In genomic region chr10:24463873-24464272, GRCm38 (mm10) we compare ENCODE assay signal across 21 mouse cellular contexts.
DNase-seq lines count a peak whose midpoint lies in the region; ATAC-seq and TF ChIP-seq lines count a peak whose summit lies in the region.
"Had no signal": no experiment of that assay in that cellular context is flagged by ENCODE, and none has a peak within 500 bp of the region (broad histone marks: within the 10 kb centered on the region; RNA-seq: fewer than 3 reads in every experiment).

No protein-coding gene starts in this region.

- TF ChIP-seq CTCF in intestine, postnatal 0 days (IDR thresholded peaks at IDR 0.05; ENCODE audit: low read depth) = no peak
- no peak for TF ChIP-seq CTCF in liver, adult 2 months (IDR thresholded peaks at IDR 0.05; ENCODE audit: low read depth, low read length)

- no peaks in the 10 kb centered on the region for H3K4me1 ChIP-seq in intestine, embryonic 15.5 days (replicated peaks)
- H3K4me1 ChIP-seq in intestine, postnatal 0 days (replicated peaks; ENCODE audit: control insufficient read depth, insufficient read depth, low read length) = peaks cover 4% of the 10 kb centered on the region; the same call in 1 of the 2 replicates
- H3K4me1 ChIP-seq in liver, adult 2 months (ENCODE audit: control insufficient read depth, insufficient read depth, low read length) = peaks cover 7% of the 10 kb centered on the region
- H3K4me1 ChIP-seq in liver, embryonic 11.5 days (replicated peaks; ENCODE audit: control insufficient read depth, insufficient read depth, low read length) = no peaks in the 10 kb centered on the region
- H3K4me1 ChIP-seq in intestine, embryonic 16.5 days (ENCODE audit: control insufficient read depth, insufficient read depth, low read length) = peaks cover 7% of the 10 kb centered on the region

- DNase-seq in liver, adult 2 months (ENCODE audit: extremely low read depth, low read depth, low spot score) = peak; percentile 86
- no peak for DNase-seq in liver, embryonic 11.5 days (ENCODE audit: low spot score)
- no peak for DNase-seq in frontal cortex, postnatal 36 days (ENCODE audit: low spot score in 2 of 2)
- DNase-seq: adrenal gland, adult 2 months; adrenal gland, adult 8-10 months; adrenal gland, postnatal 10 days; adrenal gland, postnatal 14 days; adrenal gland, postnatal 25 days; adrenal gland, postnatal 36 days; B cell, adult 2 months; cerebellum, adult 11 months; cerebellum, adult 11-12 months; cerebellum, adult 18-20 months had no signal

- no peak overlapping the region for H3K27ac ChIP-seq in intestine, embryonic 15.5 days
- no peak overlapping the region for H3K27ac ChIP-seq in intestine, postnatal 0 days (ENCODE audit: low read depth, low read length)
- peak overlapping the region; percentile 26 for H3K27ac ChIP-seq in liver, adult 2 months (replicated peaks; ENCODE audit: insufficient read depth, low read depth, low read length)
- H3K27ac ChIP-seq in liver, embryonic 11.5 days (ENCODE audit: low read depth, low read length) = no peak overlapping the region
- no peak overlapping the region for H3K27ac ChIP-seq in intestine, embryonic 16.5 days (ENCODE audit: low read length)

- TF ChIP-seq POLR2A in liver, adult 2 months (IDR thresholded peaks at IDR 0.05; ENCODE audit: extremely low read depth, insufficient read depth, low read length) = no peak

- H3K9ac ChIP-seq in intestine, embryonic 15.5 days = no peak overlapping the region
- no peak overlapping the region for H3K9ac ChIP-seq in intestine, postnatal 0 days (ENCODE audit: low read depth, low read length)
- no peak overlapping the region for H3K9ac ChIP-seq in liver, adult 2 months (ENCODE audit: low read depth, low read length)
- no peak overlapping the region for H3K9ac ChIP-seq in liver, embryonic 11.5 days (ENCODE audit: low read depth, low read length)
- H3K9ac ChIP-seq in intestine, embryonic 16.5 days (ENCODE audit: low read depth, low read length) = no peak overlapping the region

- WGBS in intestine, embryonic 15.5 days = 86% methylated on average over 1 of the region's 1 CpGs
- 84% methylated on average over 1 of the region's 1 CpGs for WGBS in intestine, postnatal 0 days
- 88% methylated on average over 1 of the region's 1 CpGs for WGBS in liver, adult 2 months
- WGBS in liver, embryonic 11.5 days = 95% methylated on average over 1 of the region's 1 CpGs
- WGBS in intestine, embryonic 16.5 days = 85% methylated on average over 1 of the region's 1 CpGs

- H3K9me3 ChIP-seq in intestine, embryonic 15.5 days = no peaks in the 10 kb centered on the region
- no peaks in the 10 kb centered on the region for H3K9me3 ChIP-seq in intestine, postnatal 0 days (ENCODE audit: control insufficient read depth)
- H3K9me3 ChIP-seq in liver, embryonic 11.5 days (ENCODE audit: control insufficient read depth, low read length) = no peaks in the 10 kb centered on the region
- no peaks in the 10 kb centered on the region for H3K9me3 ChIP-seq in intestine, embryonic 16.5 days (ENCODE audit: control insufficient read depth, low read length)
- H3K9me3 ChIP-seq: G1E had no signal

- ATAC-seq in intestine, embryonic 15.5 days = peak; percentile 51
- ATAC-seq in intestine, postnatal 0 days = no peak
- ATAC-seq in liver, embryonic 11.5 days (replicated peaks; ENCODE audit: low FRiP score) = no peak
- peak; percentile 53; the same call in 1 of the 2 replicates for ATAC-seq in intestine, embryonic 16.5 days
- ATAC-seq: activated CD4-positive, CD25-positive, alpha-beta regulatory T cell, adult 4 months; CD4-positive, CD25-positive, alpha-beta regulatory T cell, adult 4 months had no signal

- no peaks in the 10 kb centered on the region for H3K27me3 ChIP-seq in intestine, embryonic 15.5 days (replicated peaks)
- H3K27me3 ChIP-seq in intestine, postnatal 0 days (replicated peaks; ENCODE audit: control insufficient read depth, insufficient read depth, low read length) = no peaks in the 10 kb centered on the region
- H3K27me3 ChIP-seq in liver, adult 2 months (ENCODE audit: control insufficient read depth, insufficient read depth, low read length) = no peaks in the 10 kb centered on the region
- no peaks in the 10 kb centered on the region for H3K27me3 ChIP-seq in liver, embryonic 11.5 days (replicated peaks; ENCODE audit: control insufficient read depth, insufficient read depth, low read length)
- H3K27me3 ChIP-seq in intestine, embryonic 16.5 days (replicated peaks; ENCODE audit: control insufficient read depth, insufficient read depth, low read length) = no peaks in the 10 kb centered on the region
- H3K27me3 ChIP-seq: CH12.LX, Patski had no signal

- no peaks in the 10 kb centered on the region for H3K36me3 ChIP-seq in intestine, embryonic 15.5 days
- H3K36me3 ChIP-seq in intestine, postnatal 0 days (ENCODE audit: control insufficient read depth, insufficient read depth) = no peaks in the 10 kb centered on the region
- H3K36me3 ChIP-seq in liver, adult 2 months (ENCODE audit: control insufficient read depth, insufficient read depth, low read length) = no peaks in the 10 kb centered on the region
- no peaks in the 10 kb centered on the region for H3K36me3 ChIP-seq in liver, embryonic 11.5 days (ENCODE audit: control insufficient read depth, insufficient read depth, low read length)
- no peaks in the 10 kb centered on the region for H3K36me3 ChIP-seq in intestine, embryonic 16.5 days (ENCODE audit: control insufficient read depth, insufficient read depth, low read length)
- H3K36me3 ChIP-seq: G1E had no signal

- no peak overlapping the region for H3K4me2 ChIP-seq in intestine, embryonic 15.5 days (replicated peaks)
- no peak overlapping the region for H3K4me2 ChIP-seq in intestine, postnatal 0 days (replicated peaks; ENCODE audit: low read depth)
- H3K4me2 ChIP-seq in liver, embryonic 11.5 days = no peak overlapping the region
- H3K4me2 ChIP-seq in intestine, embryonic 16.5 days (ENCODE audit: low read depth, low read length) = no peak overlapping the region

- no peaks in the 10 kb centered on the region for H3K79me2 ChIP-seq in liver, adult 2 months (ENCODE audit: control insufficient read depth, insufficient read depth, low read length)

- no peak overlapping the region for H3K4me3 ChIP-seq in intestine, embryonic 15.5 days (replicated peaks)
- no peak overlapping the region for H3K4me3 ChIP-seq in intestine, postnatal 0 days (ENCODE audit: low read depth, low read length)
- H3K4me3 ChIP-seq in liver, adult 2 months (ENCODE audit: insufficient read depth, low read depth, low read length) = no peak overlapping the region
- no peak overlapping the region for H3K4me3 ChIP-seq in liver, embryonic 11.5 days (ENCODE audit: low read depth, low read length)
- no peak overlapping the region for H3K4me3 ChIP-seq in intestine, embryonic 16.5 days (ENCODE audit: low read length)

Comparison
In these comparisons a context has a peak if more than half of its experiments do, and no peak if none do; other contexts are left out.
1. ATAC-seq: peak in intestine, embryonic 15.5 days (single experiment) and intestine, embryonic 16.5 days (single experiment); none in intestine, postnatal 0 days (single experiment) and liver, embryonic 11.5 days (single experiment).